Mouse (Mus musculus) forebrain, postnatal 0 days (tissue): ENCODE data around the gene Mtmr3. TPM values are rescaled to one million over a fixed set of nuclear protein-coding genes. Genes with fewer than 3 reads are reported as not detected.

ENCODE experiments used
- ATAC-seq: fragments of 200-750 bp; cut with Nextera tagmentation; 2 replicates; pipeline ENCODE4 v1.8.0; 2017; ENCODE audit warnings: mild to moderate bottlenecking, moderate library complexity
- DNase-seq: peaks from one replicate; pipeline ENCODE4 v3.0.0-alpha.2; 2015
- H3K27ac ChIP-seq: fragments of 300-500 bp; sonication (generic); 2 replicates; pipeline ENCODE4 v1.5.1; 2014; ENCODE audit warnings: low read depth, mild to moderate bottlenecking, antibody characterized with exemption, low read length, moderate library complexity, mixed read lengths
- H3K27me3 ChIP-seq: fragments of 300-500 bp; sonication (generic); 2 replicates; pipeline ENCODE4 v1.6.1; 2014; ENCODE audit warnings: mild to moderate bottlenecking, low read length, mixed read lengths; ENCODE audit not compliant: insufficient read depth
- H3K36me3 ChIP-seq: fragments of 300-500 bp; sonication (generic); 2 replicates; pipeline ENCODE4 v1.6.1; 2014; ENCODE audit warnings: mild to moderate bottlenecking, moderate library complexity; ENCODE audit not compliant: insufficient read depth
- H3K4me1 ChIP-seq: fragments of 300-500 bp; sonication (generic); 2 replicates; pipeline ENCODE4 v1.6.1; 2014; ENCODE audit warnings: antibody characterized with exemption; ENCODE audit not compliant: insufficient read depth
- H3K4me2 ChIP-seq: fragments of 300-500 bp; sonication (generic); 2 replicates; pipeline ENCODE4 v1.6.1; 2014; ENCODE audit warnings: low read depth, mild to moderate bottlenecking, moderate library complexity
- H3K4me3 ChIP-seq: fragments of 300-500 bp; sonication (generic); 2 replicates; pipeline ENCODE4 v1.5.1; 2014; ENCODE audit warnings: low read depth, low read length, mixed read lengths
- H3K9ac ChIP-seq: fragments of 300-500 bp; sonication (generic); 2 replicates; pipeline ENCODE4 v1.6.1; 2014; ENCODE audit warnings: mild to moderate bottlenecking
- H3K9me3 ChIP-seq: fragments of 300-500 bp; sonication (generic); 2 replicates; pipeline ENCODE4 v1.6.1; 2016; ENCODE audit warnings: low read length
- CTCF ChIP-seq: sonication (generic); IDR thresholded peaks from 2 replicates; pipeline ENCODE4 v1.5.1; 2016; ENCODE audit warnings: antibody characterized with exemption, control low read depth, low read depth
- WGBS: fragments of 180-500 bp; shearing (Covaris S2); extraction: QIAGEN DNeasy Blood & Tissue Kit; methylation state at CpG from one replicate; pipeline ENCODE4 v1.1.7; 2014; 5-methylcytosine and 5-hydroxymethylcytosine counted together
- polyA plus RNA-seq: library from polyadenylated mRNA; unstranded; fragments of >200 nt; fragmentation: Nextera tagmentation; extraction: Ambion mirVana; gene quantifications from 2 replicates; pipeline ENCODE4 v1.2.1, GENCODE M21; 2015
- total RNA-seq: library from RNA; depleted of rRNA; stranded (reverse); fragments of >200 nt; gene quantifications from 2 replicates; pipeline ENCODE4 v1.2.3, GENCODE M21; 2014

The Mtmr3 gene
- total and polyA plus RNA-seq, 2 experiments from 2014 or later = 28.4 to 93.4 TPM

DNA sequence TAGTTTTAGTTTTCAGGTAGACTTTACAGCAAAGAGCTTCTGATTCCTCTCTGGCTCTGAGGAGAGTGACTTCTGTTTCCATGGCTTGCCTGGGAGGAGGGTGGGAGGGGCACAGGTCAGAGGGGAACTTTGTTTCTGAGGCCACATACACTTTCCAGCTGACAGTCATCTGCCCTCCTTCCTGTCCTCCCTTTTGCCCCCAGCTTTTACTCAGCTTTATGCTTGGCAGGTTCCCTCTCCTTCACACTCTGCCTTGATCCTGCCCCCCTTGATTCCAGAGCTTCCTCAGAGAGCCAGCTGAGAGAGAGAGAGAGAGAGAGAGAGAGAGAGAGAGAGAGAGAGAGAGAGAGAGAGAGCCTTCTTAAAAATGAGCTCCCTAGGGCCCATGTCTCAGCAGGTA is 123.4 kb downstream of the Mtmr3 start:
- H3K27me3 ChIP-seq = no peaks in the 10 kb centered on the region
- H3K4me3 ChIP-seq = no peak overlapping the region
- H3K36me3 ChIP-seq = no peaks in the 10 kb centered on the region
- no peak overlapping the region for H3K9ac ChIP-seq
- no peaks in the 10 kb centered on the region for H3K9me3 ChIP-seq
- DNase-seq (no peak), ATAC-seq (no peak)
- TF ChIP-seq CTCF = no peak
- H3K27ac ChIP-seq = no peak overlapping the region
- no peaks in the 10 kb centered on the region for H3K4me1 ChIP-seq
- H3K4me2 ChIP-seq = no peak overlapping the region

DNA sequence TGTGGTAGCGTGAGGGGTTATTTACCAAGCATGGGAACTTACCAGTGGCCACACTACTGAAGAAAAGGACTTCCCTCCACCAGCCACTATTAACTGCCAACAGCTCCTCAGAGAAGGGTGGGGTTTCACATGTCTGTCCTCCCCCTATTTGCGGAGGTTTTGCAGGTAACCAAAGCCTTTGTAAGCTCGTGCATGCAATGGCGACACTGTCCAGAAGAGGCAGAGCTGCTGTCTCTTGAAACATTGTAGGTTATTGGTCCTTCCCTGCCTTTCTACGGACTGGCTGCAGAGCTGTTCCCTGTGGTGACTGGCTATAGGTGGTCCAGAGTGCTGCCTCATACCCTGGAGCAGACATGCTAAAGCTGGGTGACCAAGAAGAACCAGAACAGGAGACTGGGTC is 125.6 kb downstream of the Mtmr3 start:
- ATAC-seq (no peak), DNase-seq (no peak)
- Histone ChIP-seq H3K4me1 (no peaks in the 10 kb centered on the region), H3K27ac (no peak overlapping the region), H3K9me3 (no peaks in the 10 kb centered on the region), H3K27me3 (no peaks in the 10 kb centered on the region), H3K4me2 (no peak overlapping the region), H3K4me3 (no peak overlapping the region), H3K9ac (no peak overlapping the region), H3K36me3 (no peaks in the 10 kb centered on the region)
- 66% methylated on average over 5 of the region's 5 CpGs for WGBS
- peak; percentile 14; the same call in 1 of the 2 replicates for TF ChIP-seq CTCF

DNA sequence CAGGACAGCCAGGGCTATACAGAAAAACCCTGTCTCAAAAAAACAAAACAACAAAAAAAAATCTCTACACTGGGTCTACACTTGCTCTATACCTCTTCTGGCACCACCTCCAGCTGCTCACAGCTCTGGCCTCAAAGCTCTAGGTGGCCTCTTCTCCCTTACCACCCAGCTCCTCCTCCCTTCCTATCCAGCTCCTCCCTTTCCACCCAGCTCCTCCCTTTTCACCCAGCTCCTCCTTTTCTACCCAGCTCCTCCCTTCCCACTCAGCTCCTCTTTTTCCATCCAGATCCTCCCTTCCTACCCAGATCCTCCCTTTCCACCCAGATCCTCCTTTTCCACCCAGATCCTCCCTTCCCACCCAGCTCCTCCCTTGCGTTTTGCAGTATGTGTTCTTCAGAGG is 127.2 kb downstream of the Mtmr3 start:
- ATAC-seq = no peak
- no peak for TF ChIP-seq CTCF
- 100% methylated on average over 1 of the region's 1 CpGs for WGBS

DNA sequence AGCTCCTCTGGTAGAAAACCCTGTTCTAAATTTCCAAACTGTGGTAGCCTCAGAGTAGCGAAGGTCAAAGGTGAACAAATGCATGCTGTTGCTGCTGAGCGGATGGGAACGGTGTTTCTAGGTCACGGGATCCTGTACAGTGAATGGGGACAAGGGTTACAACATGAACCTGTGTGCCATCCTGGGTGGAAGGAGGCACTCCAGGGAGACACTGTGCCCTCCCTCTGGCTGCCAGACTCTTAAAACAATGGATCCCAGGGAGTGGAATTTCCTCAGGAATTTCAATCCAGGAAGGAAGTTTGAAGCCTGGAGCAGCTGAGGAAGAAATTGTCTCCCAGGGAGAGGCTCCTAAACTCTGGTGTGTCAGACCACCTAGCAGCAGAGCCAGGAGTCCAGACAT is 128.5 kb downstream of the Mtmr3 start:
- no peaks in the 10 kb centered on the region for H3K27me3 ChIP-seq
- no peak overlapping the region for H3K4me3 ChIP-seq
- no peak overlapping the region for H3K9ac ChIP-seq
- DNase-seq (no peak), ATAC-seq (no peak)
- H3K4me1 ChIP-seq = no peaks in the 10 kb centered on the region
- H3K27ac ChIP-seq = no peak overlapping the region
- no peaks in the 10 kb centered on the region for H3K36me3 ChIP-seq
- no peak for TF ChIP-seq CTCF
- WGBS = 72% methylated on average over 4 of the region's 4 CpGs
- H3K4me2 ChIP-seq = no peak overlapping the region
- H3K9me3 ChIP-seq = no peaks in the 10 kb centered on the region

More for the DNA sequence above, 127.2 kb downstream of the Mtmr3 start:
- Histone ChIP-seq H3K27ac (no peak overlapping the region), H3K27me3 (no peaks in the 10 kb centered on the region), H3K4me1 (no peaks in the 10 kb centered on the region), H3K4me3 (no peak overlapping the region), H3K9ac (no peak overlapping the region), H3K4me2 (no peak overlapping the region), H3K36me3 (no peaks in the 10 kb centered on the region), H3K9me3 (no peaks in the 10 kb centered on the region)
- DNase-seq = no peak

DNA sequence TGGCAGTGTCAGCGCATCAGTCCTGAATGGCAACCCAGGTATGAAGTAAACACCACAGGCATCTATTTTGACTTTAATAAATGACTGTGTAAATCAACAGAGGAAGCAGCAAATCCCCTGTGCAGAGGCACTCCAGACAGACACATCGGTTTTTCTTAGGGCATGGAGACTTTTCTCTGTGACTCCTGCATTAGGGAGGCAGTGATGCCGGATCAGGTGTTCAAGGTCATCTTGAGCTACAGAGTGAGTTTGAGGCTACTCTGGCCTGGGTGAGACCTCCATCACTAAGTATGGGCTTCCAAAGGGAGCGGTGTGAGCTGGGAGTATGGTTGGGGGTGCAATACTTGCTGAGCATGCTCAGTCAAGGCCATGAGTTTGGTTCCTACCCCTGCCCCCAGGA is 130.0 kb downstream of the Mtmr3 start:
- Histone ChIP-seq H3K9me3 (no peaks in the 10 kb centered on the region), H3K27me3 (no peaks in the 10 kb centered on the region), H3K4me1 (no peaks in the 10 kb centered on the region), H3K36me3 (no peaks in the 10 kb centered on the region), H3K4me3 (no peak overlapping the region), H3K4me2 (no peak overlapping the region), H3K27ac (no peak overlapping the region), H3K9ac (no peak overlapping the region)
- WGBS = 95% methylated on average over 4 of the region's 4 CpGs
- ATAC-seq (no peak), DNase-seq (no peak)
- TF ChIP-seq CTCF = no peak

DNA sequence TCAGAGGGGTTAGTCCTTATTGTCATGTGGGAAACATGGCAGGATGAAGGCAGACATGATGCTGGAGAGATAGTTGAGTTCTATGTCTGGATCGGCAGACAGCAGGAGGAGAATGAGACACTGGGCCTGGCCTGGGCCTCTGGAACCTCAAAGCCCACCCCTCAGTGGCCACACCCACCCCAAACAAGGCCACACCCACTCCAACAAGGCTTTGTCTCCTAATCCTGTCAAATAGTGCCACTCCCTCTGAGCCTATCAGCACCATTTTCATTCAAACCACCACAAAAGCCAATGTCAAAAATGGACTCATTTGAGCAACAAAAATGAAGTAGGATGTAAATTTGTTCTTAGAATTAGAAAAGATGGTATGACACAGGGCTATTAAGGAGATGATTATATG is 130.5 kb downstream of the Mtmr3 start:
- Histone ChIP-seq H3K4me2 (no peak overlapping the region), H3K4me3 (no peak overlapping the region), H3K9me3 (no peaks in the 10 kb centered on the region), H3K9ac (no peak overlapping the region), H3K4me1 (no peaks in the 10 kb centered on the region), H3K36me3 (no peaks in the 10 kb centered on the region), H3K27ac (no peak overlapping the region), H3K27me3 (no peaks in the 10 kb centered on the region)
- TF ChIP-seq CTCF = no peak
- 89% methylated on average over 1 of the region's 1 CpGs for WGBS
- no peak for DNase-seq
- no peak for ATAC-seq

DNA sequence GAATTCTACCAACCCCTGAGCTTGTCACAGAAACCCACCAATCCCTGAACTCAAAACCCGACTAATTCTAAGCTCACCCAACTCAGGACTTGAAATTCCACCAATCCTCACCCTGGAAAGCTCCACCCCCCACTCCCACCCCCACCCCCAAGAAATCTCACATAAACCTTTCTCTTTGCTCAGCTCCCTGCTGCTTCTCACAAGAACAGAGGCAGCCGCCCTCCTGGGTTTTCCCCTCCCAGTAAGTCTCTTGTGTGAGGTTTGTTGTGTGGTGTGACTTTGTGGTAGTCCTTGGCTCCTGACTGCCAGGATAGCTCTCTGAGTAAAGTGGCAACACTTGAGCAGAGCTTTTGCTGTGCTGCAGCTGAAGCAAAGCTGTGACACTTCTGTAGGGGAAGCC is 131.8 kb downstream of the Mtmr3 start:
- H3K36me3 ChIP-seq = no peaks in the 10 kb centered on the region
- DNase-seq (no peak), ATAC-seq (no peak)
- H3K9me3 ChIP-seq = no peaks in the 10 kb centered on the region
- H3K4me3 ChIP-seq = no peak overlapping the region
- WGBS = 54% methylated on average over 2 of the region's 2 CpGs
- no peaks in the 10 kb centered on the region for H3K4me1 ChIP-seq
- H3K27ac ChIP-seq = no peak overlapping the region
- no peak overlapping the region for H3K4me2 ChIP-seq
- no peaks in the 10 kb centered on the region for H3K27me3 ChIP-seq
- no peak for TF ChIP-seq CTCF
- H3K9ac ChIP-seq = no peak overlapping the region

DNA sequence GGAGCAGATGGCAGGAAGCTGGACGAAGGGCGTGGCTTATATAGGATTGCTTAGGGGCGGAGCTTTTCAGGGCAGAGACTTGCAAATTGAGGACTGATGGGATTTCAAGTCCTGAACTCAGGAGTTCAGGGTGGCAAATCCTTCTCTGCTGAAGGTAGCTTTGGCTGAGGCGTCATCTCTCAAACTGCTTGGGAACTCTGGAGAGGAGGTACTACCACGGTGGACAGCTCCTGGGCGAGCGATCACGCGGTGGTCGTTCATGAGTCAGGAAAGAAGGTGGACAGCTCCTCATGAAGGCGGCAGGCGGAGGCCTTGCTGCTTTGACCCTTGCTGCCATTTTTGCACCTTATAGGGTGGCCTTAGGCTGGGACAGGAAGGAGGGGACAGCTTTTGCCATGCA is 133.5 kb downstream of the Mtmr3 start:
- WGBS = 48% methylated on average over 12 of the region's 12 CpGs
- TF ChIP-seq CTCF = no peak
- Histone ChIP-seq H3K9ac (no peak overlapping the region), H3K4me3 (no peak overlapping the region), H3K4me2 (no peak overlapping the region), H3K9me3 (no peaks in the 10 kb centered on the region), H3K4me1 (no peaks in the 10 kb centered on the region), H3K36me3 (no peaks in the 10 kb centered on the region), H3K27me3 (no peaks in the 10 kb centered on the region), H3K27ac (no peak overlapping the region)
- ATAC-seq (no peak), DNase-seq (no peak)
